Mouse (Mus musculus) v-Abl transformed pro-B cells (cell line): ENCODE measurements at regions not wholly inside any gene's neighbourhood (a gene's known extent, or its start where the extent isn't known, plus 50 kb on each side); places are given as distances from the start of the nearest gene placed in this dataset.

Experiments used
- in situ Hi-C, 2 experiments: fragments of 400-800 bp; cut with MboI; formaldehyde crosslinking; loops; one replicate each; pipeline ENCODE4 v1.15.1; 2025; ENCODE audit not compliant: unreplicated experiment in 2 of 2

DNA sequence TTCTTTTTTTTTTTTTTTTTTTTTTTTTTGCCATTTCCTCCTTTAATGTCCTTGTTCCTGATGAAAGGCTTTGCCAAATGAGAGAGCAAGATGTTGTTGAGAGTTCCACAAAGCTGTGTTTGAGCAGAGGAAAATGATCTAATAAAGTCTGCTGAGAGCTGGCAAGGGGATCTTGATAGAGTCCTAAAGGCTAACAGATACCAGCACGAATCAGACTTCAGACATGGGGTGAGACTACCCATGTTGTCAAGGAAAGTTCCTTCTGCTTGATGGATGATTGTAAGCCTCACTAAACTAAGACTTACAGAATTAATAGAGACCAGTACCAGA is 665.2 kb upstream of the Fam92a start:
- in situ Hi-C loops = no loop called here

DNA sequence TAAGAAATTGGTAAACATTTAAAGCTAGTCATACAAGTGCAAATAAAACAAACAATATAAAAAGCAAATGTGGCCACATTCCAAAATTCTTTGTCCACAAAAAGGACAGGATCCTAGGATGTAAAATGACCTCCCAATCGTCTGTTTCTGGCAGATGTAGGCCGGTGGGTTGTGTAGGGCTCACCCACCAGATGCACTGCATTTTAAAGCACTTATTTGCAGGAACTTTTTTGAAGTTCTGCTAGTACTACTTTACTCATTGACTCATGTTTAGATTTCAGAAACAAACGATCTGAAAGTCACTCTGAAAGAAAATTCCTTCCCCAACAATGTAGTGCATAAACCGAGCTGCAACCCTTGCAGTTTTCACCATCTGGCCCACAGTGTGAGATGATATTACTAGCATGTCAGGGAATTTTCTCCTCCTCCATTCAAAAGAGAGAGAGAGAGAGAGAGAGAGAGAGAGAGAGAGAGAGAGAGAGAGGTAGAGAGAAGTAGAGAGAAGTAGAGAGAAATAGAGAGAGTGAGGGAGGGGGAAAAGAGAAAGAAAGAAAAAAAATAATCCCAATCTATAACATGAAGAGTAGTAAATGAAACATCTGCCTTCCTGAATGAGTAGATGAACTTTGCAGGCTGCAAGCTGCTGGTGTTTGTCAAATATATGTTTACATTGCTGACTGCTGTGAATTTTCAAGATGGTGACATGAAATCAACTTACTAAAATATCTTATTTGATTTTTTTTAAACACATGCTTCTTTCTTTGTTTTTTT is 664.7 kb upstream of the Fam92a start:
- in situ Hi-C loops = no loop called here

- in situ Hi-C loops = no loop called here
Measured at GRCm38 (mm10) chr4:12826419-12826818, 654.6 kb upstream of the Fam92a start.

GRCm38 (mm10) chr4:12814251-12814650 is 642.4 kb upstream of the Fam92a start:
- in situ Hi-C loops = no loop called here

- in situ Hi-C loops = no loop called here
Measured at GRCm38 (mm10) chr4:12801186-12801585, 629.4 kb upstream of the Fam92a start.

DNA sequence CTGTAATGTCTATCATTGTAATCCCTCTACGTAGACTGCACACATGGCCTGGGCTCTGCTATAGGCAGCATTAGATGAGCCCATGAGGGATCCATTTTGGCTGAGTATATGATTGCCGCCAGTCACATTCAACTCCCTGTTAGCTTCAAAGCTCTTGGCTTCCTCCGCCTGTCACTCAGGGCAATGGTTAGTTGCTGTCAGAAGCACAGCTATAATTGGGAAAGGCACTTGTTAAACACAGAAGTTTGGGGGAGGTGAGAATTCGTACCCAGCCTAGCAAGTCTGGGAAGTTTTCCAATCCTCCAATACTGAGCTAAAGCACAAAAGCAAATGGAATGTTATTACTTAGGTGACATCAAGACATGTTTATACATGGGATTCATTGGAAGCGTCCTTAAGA is 627.7 kb upstream of the Fam92a start:
- in situ Hi-C loops = no loop called here

DNA sequence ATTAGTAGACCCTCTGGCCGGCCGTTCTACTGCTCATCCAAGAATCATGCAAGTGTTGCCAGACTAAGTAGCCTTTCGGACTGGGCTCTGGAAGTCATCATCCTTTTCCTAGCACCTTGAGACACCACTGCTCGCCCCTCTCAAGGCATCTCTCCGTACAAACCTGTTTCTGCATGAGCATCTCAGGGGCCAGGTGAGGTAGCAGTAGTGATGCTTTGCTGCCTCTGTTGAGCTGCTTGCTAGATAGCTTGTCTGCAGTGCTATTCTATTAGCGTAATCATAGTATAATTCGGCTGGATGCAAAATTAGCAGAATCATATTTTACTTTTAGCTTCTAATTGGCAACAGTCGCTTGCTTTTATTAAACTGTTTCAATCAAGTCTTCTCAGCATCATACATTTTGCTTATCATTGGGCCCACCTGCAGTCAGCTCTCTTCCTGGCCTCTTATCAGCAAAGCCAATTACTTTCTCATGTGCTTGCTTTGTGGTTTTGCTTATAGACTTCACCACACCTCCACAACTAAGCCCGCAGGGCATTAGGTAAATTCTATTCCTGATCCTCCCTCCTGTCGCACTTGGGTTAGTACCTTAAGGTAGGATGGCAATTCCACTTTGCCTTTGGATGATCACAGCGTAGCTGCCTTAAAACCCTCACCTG is 621.1 kb upstream of the Fam92a start:
- in situ Hi-C loops = no loop called here

DNA sequence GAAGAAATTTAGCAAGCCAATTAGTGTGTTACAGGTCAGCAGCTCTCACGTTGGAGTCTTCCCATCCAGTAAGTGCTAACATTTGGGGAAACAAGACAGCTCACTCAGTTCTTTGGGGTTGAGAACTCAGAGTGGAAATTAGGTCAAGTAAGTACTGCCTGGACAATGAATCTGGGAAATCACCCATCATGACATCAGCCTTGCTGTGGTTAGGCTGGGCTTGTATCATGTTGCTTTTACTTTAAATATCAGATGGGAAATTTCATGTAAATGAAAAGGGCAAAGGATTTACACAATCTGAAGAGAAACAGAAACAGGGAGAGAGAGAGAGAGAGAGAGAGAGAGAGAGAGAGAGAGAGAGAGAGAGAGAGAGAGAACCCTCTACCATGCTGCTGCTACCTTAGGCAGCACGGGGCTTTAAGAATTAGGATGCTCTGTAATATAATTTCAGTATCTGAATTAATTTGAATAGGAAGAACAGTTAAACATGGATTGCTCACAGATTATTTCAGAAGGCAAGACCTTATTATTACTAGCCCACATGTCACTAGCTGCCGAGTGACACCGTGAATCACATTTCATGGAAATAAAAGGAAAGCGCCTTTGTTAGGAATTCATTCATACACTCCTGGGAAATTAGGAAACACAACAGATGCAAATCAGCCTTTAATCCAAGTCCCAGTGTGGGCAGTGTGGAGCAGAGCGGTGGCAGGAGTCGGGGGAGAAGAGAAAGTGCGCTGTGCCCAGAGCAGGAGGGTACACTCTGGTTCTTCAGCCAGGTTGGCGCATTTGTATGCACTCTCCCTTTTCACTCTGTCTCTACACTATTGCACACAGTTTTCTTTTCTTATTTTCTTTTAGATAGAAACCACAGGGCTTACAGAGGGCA is 620.2 kb upstream of the Fam92a start:
- in situ Hi-C loops = no loop called here

DNA sequence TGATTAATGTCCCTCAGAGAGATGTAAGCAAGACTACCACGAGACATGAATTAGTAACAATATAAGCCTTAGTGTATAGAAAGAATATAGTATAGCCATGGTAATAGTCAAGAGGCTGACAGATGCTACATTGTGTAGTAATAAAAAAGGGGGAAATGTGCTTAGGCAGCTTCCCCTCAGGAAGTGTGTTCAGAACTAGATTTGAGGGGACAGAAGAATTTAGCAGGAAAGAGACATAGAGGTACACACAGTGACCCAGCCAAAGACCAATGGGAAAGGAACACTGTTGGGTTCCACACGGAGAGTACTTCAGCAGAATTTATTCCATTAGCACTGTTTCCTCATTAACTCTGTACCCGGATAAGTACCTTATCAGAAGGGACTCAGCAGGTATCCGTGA is 614.0 kb upstream of the Fam92a start:
- in situ Hi-C loops = no loop called here

DNA sequence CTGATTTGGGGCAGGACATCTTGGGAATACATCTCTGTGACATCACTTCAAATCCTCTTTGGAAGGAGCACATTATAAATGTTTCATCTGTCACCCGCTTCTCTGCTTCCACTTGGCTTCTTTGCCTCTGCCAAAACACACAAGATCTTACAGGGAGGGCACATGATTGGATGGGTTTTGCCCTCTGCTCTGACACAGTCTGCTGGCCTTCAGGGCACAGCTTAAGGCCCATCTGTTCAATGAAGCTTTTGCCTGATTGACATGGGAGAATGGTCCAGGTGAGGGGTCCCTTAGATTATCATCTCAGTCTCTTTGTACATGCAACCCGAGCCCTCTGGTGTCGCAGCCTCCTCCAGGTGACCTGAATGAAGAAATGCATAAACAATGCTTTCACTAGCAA is 612.7 kb upstream of the Fam92a start:
- in situ Hi-C loops = no loop called here

DNA sequence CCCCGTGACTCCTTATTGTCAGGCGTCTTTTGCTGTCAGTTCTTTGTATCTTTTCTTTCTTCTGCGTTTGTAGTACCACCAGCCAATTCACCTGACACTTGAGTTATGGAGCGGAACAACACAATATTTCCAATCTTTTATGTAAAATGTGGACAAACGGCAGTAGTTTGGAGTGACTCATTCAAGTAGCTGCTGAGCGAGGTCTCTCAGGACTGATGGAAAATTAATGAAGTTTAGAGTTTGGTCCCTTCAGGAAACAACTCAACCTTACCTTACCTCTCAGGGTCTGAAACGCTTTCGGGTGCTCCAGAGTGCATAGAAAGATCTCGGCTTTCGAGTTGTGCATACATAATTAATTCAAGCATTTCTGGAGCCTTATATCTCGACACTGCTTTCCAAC is 612.3 kb upstream of the Fam92a start:
- in situ Hi-C loops = no loop called here

- in situ Hi-C loops = no loop called here
Measured at GRCm38 (mm10) chr4:12781969-12782904, 610.4 kb upstream of the Fam92a start.

DNA sequence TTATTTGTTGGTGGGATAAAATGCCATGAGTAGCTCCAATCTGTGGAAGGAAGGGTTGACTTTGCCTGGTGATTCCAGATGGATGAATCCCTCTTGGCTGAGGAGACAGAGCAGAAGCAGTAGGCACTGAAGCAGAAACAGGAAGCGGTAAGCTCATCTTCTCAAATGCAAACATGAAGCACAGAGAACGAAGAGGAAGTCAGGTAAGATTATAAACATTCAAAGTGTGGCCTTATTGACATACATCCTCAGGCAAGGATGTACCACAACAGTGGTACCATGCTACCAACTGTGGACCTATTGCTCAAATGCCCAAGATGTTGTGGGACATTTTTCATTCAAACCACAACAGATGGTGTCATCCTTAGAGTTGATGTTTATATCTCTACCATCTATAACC is 608.4 kb upstream of the Fam92a start:
- in situ Hi-C loops = no loop called here

DNA sequence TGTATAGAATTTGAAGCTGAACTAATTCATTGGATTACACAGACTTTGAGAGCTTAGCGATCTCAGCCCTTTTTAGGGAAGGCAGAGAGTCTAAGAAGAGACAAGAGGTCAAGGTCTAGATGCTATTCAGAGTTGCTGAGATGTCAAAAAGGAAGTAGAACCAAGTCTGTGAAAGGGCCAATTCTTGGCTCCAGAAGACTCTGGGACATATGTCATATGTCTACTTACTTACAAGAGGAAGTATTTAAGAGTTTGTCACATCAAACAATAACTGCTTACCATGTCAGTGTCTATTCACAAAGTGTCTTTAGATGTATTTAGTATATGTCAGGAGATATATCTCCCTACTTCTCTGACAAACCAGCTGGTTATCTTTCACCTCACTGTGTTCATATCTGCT is 607.4 kb upstream of the Fam92a start:
- in situ Hi-C loops = no loop called here

- in situ Hi-C loops = no loop called here
Measured at GRCm38 (mm10) chr4:12778163-12778562, 606.3 kb upstream of the Fam92a start.

GRCm38 (mm10) chr4:12776217-12776578 is 604.4 kb upstream of the Fam92a start:
- in situ Hi-C loops = no loop called here

GRCm38 (mm10) chr4:12775524-12776216 is 603.9 kb upstream of the Fam92a start:
- in situ Hi-C loops = no loop called here

- in situ Hi-C loops = no loop called here
Measured at GRCm38 (mm10) chr4:12775090-12775489, 603.3 kb upstream of the Fam92a start.

GRCm38 (mm10) chr4:12774671-12775070 is 602.9 kb upstream of the Fam92a start:
- in situ Hi-C loops = no loop called here

DNA sequence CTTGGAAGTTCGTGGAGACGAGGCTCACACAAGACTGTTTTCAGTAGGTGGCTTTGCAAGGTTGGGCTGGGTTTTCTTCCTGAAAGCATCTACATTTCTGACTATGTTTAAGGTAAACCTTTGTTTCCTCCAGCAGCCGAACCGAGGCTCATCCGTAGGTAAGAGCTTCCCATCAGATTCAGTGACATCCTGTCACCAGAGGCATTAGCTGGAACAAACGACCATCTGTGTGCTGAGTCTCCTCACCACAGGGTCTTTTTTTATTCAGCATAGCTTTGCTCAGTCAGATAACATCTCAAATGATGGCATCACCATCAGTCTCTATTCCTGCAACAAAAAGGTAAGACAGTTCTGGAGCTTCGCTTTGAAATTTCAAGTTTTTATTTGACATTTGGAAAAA is 601.4 kb upstream of the Fam92a start:
- in situ Hi-C loops = no loop called here
